Mouse (Mus musculus) embryonic facial prominence, embryonic 10.5 days (tissue): ENCODE results near the gene Wdr61. TPM values are rescaled to one million over a fixed set of nuclear protein-coding genes. Genes with fewer than 3 reads are reported as not detected.

Experiments
- microRNA-seq: library from miRNA; unstranded; fragments of <30 nt; microRNA quantifications from one replicate; pipeline ENCODE4, GENCODE M21; 2017
- polyA plus RNA-seq: library from polyadenylated mRNA; unstranded; fragments of >200 nt; fragmentation: Nextera tagmentation; extraction: Ambion mirVana; gene quantifications from 2 replicates; pipeline ENCODE4 v1.2.1, GENCODE M21; 2016

Wdr61 gene
- polyA plus RNA-seq, 1 experiment from 2014 or later: 182 TPM

Small RNAs within 50 kb of the gene (microRNA-seq; reads per million reads assigned to microRNA genes)
- gene Mir5710: not detected

Other genes with a start within 250 kb of the Wdr61 start
- 6.1 and 6.4 TPM in 2 replicates for gene Dmxl2, start 232.9 kb downstream of the Wdr61 start, polyA plus RNA-seq
- gene Sh2d7, start 195.5 kb downstream of the Wdr61 start, polyA plus RNA-seq: not detected in 2 replicates
- 9.9 TPM in 2 replicates for gene Cib2, start 174.3 kb downstream of the Wdr61 start, polyA plus RNA-seq
- 119 and 122 TPM in 2 replicates for gene Idh3a, start 148.2 kb downstream of the Wdr61 start, polyA plus RNA-seq
- 2.7 and 3.6 TPM in 2 replicates for gene Acsbg1, start 72.6 kb downstream of the Wdr61 start, polyA plus RNA-seq
- gene Dnaja4, start 35.6 kb downstream of the Wdr61 start, polyA plus RNA-seq: 3.2 and 3.5 TPM in 2 replicates
- gene Crabp1, start 30.2 kb upstream of the Wdr61 start, polyA plus RNA-seq: 1,341 and 1,562 TPM in 2 replicates
- 46.0 and 48.7 TPM in 2 replicates for gene Ireb2, start 129.3 kb upstream of the Wdr61 start, polyA plus RNA-seq
- 4.9 and 5.7 TPM in 2 replicates for gene Hykk, start 182.8 kb upstream of the Wdr61 start, polyA plus RNA-seq
- gene Psma4, start 216.3 kb upstream of the Wdr61 start, polyA plus RNA-seq: 333 and 338 TPM in 2 replicates
- 1.2 and 1.5 TPM in 2 replicates for gene AY074887, start 216.5 kb upstream of the Wdr61 start, polyA plus RNA-seq
- gene Chrna5, start 246.4 kb upstream of the Wdr61 start, polyA plus RNA-seq: 1.00 and 1.4 TPM in 2 replicates